Mouse (Mus musculus) hindbrain, embryonic 14.5 days (tissue): ENCODE results near the gene Zfp748. TPM values are rescaled to one million over a fixed set of nuclear protein-coding genes. Genes with fewer than 3 reads are reported as not detected.

Experiments used
- ATAC-seq: fragments of 200-750 bp; cut with Nextera tagmentation; 2 replicates; pipeline ENCODE4 v1.8.0; 2017; ENCODE audit warnings: moderate number of reproducible peaks, mild to moderate bottlenecking, moderate TSS enrichment, moderate library complexity; ENCODE audit not compliant: low FRiP score
- DNase-seq: peaks from one replicate; pipeline ENCODE4 v3.0.0-alpha.2; 2015; ENCODE audit warnings: low spot score
- H3K27ac ChIP-seq: fragments of 300-500 bp; sonication (generic); 2 replicates; pipeline ENCODE4 v1.5.1; 2014; ENCODE audit warnings: mild to moderate bottlenecking, moderate library complexity
- H3K27me3 ChIP-seq: fragments of 300-500 bp; sonication (generic); 2 replicates; pipeline ENCODE4 v1.6.1; 2014; ENCODE audit warnings: mild to moderate bottlenecking, low read length, mixed read lengths; ENCODE audit not compliant: control insufficient read depth, insufficient read depth
- H3K36me3 ChIP-seq: fragments of 300-500 bp; sonication (generic); replicated peaks from 2 replicates; pipeline ENCODE4 v1.6.1; 2014; ENCODE audit not compliant: control insufficient read depth, insufficient read depth
- H3K4me1 ChIP-seq: fragments of 300-500 bp; sonication (generic); replicated peaks from 2 replicates; pipeline ENCODE4 v1.6.1; 2014; ENCODE audit warnings: antibody characterized with exemption, low read length, mixed read lengths; ENCODE audit not compliant: control insufficient read depth, insufficient read depth
- H3K4me2 ChIP-seq: fragments of 300-500 bp; sonication (generic); replicated peaks from 2 replicates; pipeline ENCODE4 v1.6.1; 2014; ENCODE audit warnings: mild to moderate bottlenecking, moderate library complexity
- H3K4me3 ChIP-seq: fragments of 300-500 bp; sonication (generic); replicated peaks from 2 replicates; pipeline ENCODE4 v1.5.1; 2014; ENCODE audit warnings: mild to moderate bottlenecking, low read length
- H3K9ac ChIP-seq: fragments of 300-500 bp; sonication (generic); 2 replicates; pipeline ENCODE4 v1.6.1; 2014
- H3K9me3 ChIP-seq: fragments of 300-500 bp; sonication (generic); 2 replicates; pipeline ENCODE4 v1.6.1; 2016; ENCODE audit warnings: low read length; ENCODE audit not compliant: control insufficient read depth
- WGBS: fragments of 180-500 bp; shearing (Covaris S2); extraction: QIAGEN DNeasy Blood & Tissue Kit; methylation state at CpG from one replicate; pipeline ENCODE4 v1.1.7; 2014; 5-methylcytosine and 5-hydroxymethylcytosine counted together
- polyA plus RNA-seq: library from polyadenylated mRNA; unstranded; fragments of >200 nt; fragmentation: Nextera tagmentation; extraction: Ambion mirVana; gene quantifications from 2 replicates; pipeline ENCODE4 v1.2.1, GENCODE M21; 2014

Zfp748 gene
- polyA plus RNA-seq, 1 experiment from 2014 or later = 14.6 TPM

GRCm38 (mm10) chr13:67495631-67496030 is 58.0 kb downstream of the Zfp748 start:
- Histone ChIP-seq H3K27ac (no peak overlapping the region), H3K4me3 (no peak overlapping the region), H3K9me3 (peaks cover 21% of the 10 kb centered on the region), H3K4me1 (peaks cover 8% of the 10 kb centered on the region; the same call in 1 of the 2 replicates), H3K36me3 (peaks cover 45% of the 10 kb centered on the region), H3K4me2 (no peak overlapping the region), H3K9ac (no peak overlapping the region), H3K27me3 (no peaks in the 10 kb centered on the region)
- 86% methylated on average over 1 of the region's 1 CpGs for WGBS
- ATAC-seq = no peak
- DNase-seq = no peak

Other genes starting within 250 kb of the Zfp748 start
- 1.2 and 1.3 TPM in 2 replicates for gene Zfp457, start 247.3 kb downstream of the Zfp748 start, polyA plus RNA-seq
- 1.9 and 2.3 TPM in 2 replicates for gene Zfp595, start 221.3 kb downstream of the Zfp748 start, polyA plus RNA-seq
- not detected in 2 replicates for gene Gm28044, start 193.3 kb downstream of the Zfp748 start, polyA plus RNA-seq
- gene Zfp953, start 193.2 kb downstream of the Zfp748 start, polyA plus RNA-seq = 0.79 and 0.93 TPM in 2 replicates
- not detected in 2 replicates for gene Gm28041, start 178.1 kb downstream of the Zfp748 start, polyA plus RNA-seq
- 0.80 and 1.4 TPM in 2 replicates for gene Zfp456, start 178.0 kb downstream of the Zfp748 start, polyA plus RNA-seq
- 2.9 and 3.4 TPM in 2 replicates for gene Zfp429, start 154.0 kb downstream of the Zfp748 start, polyA plus RNA-seq
- gene Zfp459, start 132.4 kb downstream of the Zfp748 start, polyA plus RNA-seq = 0.36 and 0.90 TPM in 2 replicates
- 6.9 and 8.0 TPM in 2 replicates for gene Zfp874a, start 102.2 kb downstream of the Zfp748 start, polyA plus RNA-seq
- 2.1 and 2.3 TPM in 2 replicates for gene Zfp874b, start 69.6 kb downstream of the Zfp748 start, polyA plus RNA-seq
- 9.5 and 11.8 TPM in 2 replicates for gene Zfp58, start 53.3 kb downstream of the Zfp748 start, polyA plus RNA-seq
- gene Gm26965, start 27.7 kb downstream of the Zfp748 start, polyA plus RNA-seq = not detected in 2 replicates
- 36.3 and 40.2 TPM in 2 replicates for gene Zfp87, start 27.7 kb downstream of the Zfp748 start, polyA plus RNA-seq
- 7.2 and 7.4 TPM in 2 replicates for gene Zfp729b, start 55.9 kb upstream of the Zfp748 start, polyA plus RNA-seq
- not detected in 2 replicates for gene Gm49345, start 83.9 kb upstream of the Zfp748 start, polyA plus RNA-seq
- gene Zfp729a, start 84.0 kb upstream of the Zfp748 start, polyA plus RNA-seq = 3.4 and 6.1 TPM in 2 replicates
- gene Zfp738, start 133.2 kb upstream of the Zfp748 start, polyA plus RNA-seq = 13.4 and 13.6 TPM in 2 replicates
- gene Zfp65, start 175.3 kb upstream of the Zfp748 start, polyA plus RNA-seq = 4.3 and 4.5 TPM in 2 replicates
- gene Zfp85, start 201.4 kb upstream of the Zfp748 start, polyA plus RNA-seq = 8.5 and 9.2 TPM in 2 replicates
- gene Zfp493, start 225.9 kb upstream of the Zfp748 start, polyA plus RNA-seq = 3.5 and 3.7 TPM in 2 replicates